Mouse (Mus musculus) frontal cortex, postnatal 14 days (tissue): ENCODE results near the gene Trit1.
A peak's percentile ranks its signal among the peaks of the same experiment; 100 is the strongest.
"Not testable (repeated sequence)": the region's sequence is repeated elsewhere in the genome, so short reads cannot be mapped to it uniquely, and the experiment has no call there.

Source experiments
- DNase-seq, 2 experiments: peaks; one replicate each; pipeline ENCODE4 v3.0.0; 2022; ENCODE audit warnings: low spot score in 2 of 2

Trit1 gene

DNA sequence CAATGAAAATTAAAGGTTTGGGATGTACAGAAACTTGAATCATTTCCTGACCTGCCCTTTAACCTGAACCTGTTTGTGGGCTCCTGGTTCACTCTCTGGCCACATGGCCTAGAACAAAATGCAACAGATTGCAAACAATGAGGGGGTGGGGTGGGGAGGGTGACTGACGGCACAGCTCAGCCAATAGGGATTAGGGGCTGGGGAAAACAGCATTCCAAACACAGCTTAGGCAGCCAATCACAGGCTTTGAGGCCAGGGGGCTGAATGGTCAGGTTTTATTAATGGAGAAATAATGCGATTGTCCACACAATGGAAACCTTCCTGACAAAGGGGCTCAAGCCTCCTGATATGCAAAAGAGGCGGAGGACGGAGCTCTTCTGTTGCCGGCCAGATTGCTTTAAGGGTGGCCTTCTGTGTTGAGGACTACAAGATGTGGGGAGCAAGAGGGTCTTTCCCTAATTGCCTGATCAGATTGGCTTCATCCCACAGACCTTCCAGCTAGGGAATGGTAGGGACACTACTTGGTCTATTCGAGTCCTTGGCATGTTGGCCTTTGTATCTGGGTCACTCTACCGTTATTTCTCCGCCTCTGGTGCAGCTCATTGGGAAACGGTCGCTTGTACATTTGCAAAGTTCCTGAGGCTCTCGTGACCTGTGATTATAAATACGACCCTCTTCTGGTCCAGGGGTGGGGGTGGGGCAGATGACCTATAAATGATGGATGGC lies 17.7 kb upstream of the Trit1 start:
- DNase-seq = no peak

DNA sequence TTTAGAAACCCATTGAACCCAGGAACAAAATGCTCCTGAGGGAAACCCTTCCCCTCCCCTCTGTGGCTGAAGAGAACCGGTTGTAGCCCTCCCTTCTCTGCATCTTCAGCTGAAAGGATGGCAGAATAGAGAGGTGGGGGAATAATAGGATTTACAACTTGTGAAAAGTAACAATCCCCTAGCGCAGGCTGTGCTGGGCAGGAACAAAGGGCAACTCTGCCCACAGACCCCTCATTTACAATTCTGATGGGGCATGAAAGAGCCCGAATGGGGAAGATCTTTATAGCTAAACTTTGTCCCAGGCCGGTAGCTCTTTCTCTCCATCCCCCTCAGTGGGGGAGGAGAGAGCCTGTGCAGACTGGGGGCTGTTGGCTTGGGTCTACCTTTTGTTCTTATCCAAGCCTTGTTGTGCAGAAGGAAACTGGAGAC lies 17.1 kb upstream of the Trit1 start:
- no peak for DNase-seq

GRCm38 (mm10) chr4:123000130-123000529 lies 16.3 kb upstream of the Trit1 start:
- no peak for DNase-seq

DNA sequence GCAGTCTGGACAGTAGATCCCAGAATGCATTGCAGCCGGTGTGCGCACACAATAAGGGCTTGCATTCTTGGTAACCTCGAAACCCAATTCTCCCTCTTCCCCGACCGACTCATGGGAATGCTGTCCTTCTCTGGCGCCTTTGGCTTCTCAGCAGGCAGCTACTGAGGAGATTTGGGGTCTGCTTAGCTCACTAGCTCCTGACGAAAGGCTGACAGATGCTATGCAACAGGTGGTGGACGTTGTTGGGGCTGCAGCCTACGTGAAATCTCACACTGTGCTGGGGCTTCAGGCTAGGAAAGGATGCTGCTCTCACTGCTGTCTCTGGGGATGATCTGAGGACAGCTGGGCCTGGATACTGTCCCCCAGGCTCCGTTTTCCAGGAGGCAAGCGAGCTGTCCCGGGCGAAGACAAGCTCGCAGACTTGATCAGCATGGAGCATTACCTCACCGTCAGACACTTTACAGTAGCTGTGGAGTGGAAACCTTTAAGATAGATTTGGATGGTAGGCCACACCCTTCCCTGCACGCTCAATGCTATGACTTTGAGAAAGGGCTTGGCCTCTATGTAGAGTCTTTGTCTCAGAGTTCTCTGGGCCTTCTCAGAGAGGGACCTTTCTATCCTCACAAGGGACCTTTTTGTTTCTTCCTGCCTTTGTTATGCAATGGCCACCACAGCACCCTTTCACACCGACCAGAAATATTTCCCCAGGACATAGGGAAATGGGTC lies 15.6 kb upstream of the Trit1 start:
- no peak for DNase-seq

- DNase-seq = peak; percentile 70 to 78
Observed at GRCm38 (mm10) chr4:123005054-123005966, 11.1 kb upstream of the Trit1 start.

DNA sequence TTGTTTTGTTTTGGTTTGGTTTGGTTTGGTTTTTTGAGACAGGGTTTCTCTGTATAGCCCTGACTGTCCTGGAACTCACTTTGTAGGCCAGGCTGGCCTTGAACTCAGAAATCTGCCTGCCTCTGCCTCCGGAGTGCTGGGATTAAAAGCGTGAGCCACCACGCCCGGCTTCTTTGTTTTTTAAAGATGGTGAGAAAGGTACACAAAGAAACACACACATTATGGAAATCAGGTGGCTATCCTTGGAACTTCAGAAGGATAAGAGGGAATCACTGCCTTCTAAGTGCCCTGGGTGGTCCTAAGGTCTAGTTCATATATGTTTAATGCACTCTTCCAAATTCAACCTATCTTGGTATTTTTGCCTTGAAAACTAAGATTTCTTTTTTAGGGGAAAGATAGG lies 3.9 kb upstream of the Trit1 start:
- not testable (repeated sequence) for DNase-seq

- DNase-seq = no peak
Observed at GRCm38 (mm10) chr4:123013346-123013945, 3.0 kb upstream of the Trit1 start.

DNA sequence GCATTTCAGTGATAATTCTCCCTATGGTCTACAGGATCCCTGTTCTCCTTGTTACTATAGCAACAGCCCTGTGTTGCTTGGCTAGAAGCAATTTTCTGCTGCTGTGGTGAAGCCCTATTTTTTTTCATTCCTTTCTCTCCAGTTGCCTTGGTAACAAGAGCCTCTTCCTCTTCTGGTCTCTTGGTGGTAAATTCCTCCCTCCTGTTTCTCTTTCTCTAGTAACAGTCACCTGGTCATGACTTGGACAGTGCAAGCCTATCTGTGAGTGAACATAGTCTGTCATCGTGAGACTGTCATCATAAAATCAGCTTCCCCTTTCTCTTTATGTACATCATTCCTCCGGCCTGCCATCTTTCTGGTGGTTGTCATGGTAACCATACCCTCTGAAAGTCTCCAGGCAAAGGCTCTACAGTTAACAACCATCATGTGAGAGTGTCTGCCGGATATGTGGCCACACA lies 2.4 kb upstream of the Trit1 start:
- DNase-seq = peak in 1 of 2 experiments; percentile 45

DNA sequence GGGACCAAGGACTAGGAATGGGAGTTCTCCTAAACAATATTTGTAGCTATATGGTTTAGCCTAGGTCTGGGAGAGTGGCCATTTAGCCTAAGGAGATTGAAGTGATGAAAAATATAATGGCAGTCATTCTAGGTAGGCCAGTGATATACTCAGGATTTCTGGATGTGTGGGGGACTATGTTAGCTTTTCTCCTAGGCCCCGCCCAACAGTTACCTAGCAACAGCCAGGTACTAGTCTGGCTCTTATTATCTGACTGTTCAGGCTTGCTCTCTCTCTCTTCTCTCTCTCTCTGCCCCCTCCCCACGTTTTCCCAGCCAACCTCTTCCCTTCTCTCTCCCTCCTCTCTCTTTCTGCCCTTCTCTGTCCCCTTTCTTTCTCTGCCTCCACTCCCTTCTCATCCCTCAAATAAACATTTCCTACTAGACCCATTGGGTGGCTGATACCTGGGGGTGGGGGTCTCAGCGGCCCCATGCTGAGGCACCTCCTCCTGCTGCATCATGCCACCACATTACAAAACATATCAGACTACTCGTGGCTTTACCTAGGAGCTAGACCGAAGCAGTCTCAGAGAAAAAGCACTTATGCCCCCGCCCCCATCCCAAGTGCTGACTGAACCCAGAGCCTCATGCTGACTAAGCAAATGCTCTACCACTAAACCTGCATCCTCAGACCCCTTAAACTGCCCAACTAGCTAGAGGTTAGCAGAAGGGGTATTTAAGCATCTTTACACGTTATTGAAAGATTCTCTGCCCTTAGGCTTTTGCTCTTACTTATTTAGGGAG lies 1.7 kb upstream of the Trit1 start:
- DNase-seq = no peak

- no peak for DNase-seq
Observed at GRCm38 (mm10) chr4:123021591-123021990, 5.2 kb downstream of the Trit1 start.

GRCm38 (mm10) chr4:123022896-123023295 lies 6.5 kb downstream of the Trit1 start:
- no peak for DNase-seq

DNA sequence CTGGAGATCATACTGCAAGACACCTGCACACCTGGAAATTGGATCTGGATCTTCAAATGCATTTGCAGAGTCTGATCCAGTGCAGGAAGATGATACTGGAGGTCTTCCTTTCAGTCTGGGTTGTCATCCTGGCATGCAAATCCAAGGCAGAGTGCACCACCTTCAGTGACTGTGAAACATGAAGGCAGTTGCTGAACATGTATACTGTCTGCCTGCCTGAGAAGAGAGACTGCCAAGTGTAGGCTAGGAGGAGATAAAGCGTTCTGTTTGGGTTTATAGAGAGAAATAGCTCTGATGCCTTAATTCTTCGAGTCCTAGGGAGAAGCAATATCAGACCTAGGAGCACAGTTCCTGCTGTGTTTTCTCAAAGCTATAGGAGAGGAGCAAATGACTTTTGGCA lies 9.0 kb downstream of the Trit1 start:
- no peak for DNase-seq

DNA sequence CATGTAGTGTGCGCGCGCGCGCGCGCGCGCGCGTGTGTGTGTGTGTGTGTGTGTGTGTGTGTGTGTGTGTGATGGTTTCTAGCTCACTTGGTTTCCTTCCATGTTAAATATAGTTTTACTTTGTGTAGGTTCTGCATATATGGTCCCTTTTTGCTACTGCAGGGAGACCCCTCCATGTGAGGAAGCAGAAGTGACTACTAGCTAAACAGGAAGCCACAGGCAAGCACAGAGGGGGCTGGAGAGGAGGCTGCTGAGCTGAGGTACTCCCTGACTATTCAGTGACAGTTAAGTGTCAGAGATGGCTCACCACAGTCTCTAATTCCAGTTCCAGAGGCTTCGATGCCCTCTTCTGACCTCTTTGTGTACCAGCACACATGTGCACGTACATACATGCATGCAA lies 9.8 kb downstream of the Trit1 start:
- no peak for DNase-seq

DNA sequence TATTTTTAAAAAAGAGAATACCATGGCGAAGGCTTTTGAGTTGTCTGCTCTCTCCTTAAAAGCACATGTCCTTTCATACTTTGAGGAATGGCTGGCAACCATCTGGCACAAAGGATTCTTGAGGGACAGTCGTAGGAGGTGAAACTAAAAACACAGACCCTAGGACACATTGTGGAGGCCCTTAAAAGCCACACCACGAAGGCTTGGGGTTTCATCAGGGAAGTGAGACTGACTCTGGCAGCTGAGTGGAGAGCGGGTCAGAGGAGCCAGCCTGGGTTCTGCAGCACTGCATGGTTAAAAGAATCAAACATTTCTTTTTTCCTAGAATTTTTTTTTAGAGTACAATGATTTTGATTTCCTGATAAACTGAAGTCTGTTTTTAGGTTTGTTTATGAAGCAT lies 10.2 kb downstream of the Trit1 start:
- DNase-seq = no peak

DNA sequence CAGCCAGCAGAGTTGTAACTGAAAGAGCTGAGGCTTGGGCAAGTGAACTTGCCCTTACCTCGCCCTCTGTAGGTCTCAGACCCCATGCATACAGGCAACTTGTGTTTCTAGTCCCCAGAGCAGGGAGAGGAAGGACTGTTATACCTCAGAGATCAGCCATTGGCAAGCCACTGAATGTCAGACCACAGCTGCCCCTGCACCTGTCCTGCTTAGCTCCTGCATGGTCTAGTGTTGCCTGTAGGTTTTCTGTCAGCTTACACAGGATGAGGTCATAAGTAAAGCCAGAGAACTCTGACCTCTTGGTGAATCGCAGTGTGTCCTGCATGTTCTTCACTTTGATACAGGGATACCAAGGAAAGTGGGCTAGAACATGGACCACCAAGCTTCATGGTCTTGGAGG lies 18.4 kb downstream of the Trit1 start:
- DNase-seq = no peak

- no peak for DNase-seq
Observed at GRCm38 (mm10) chr4:123035636-123036035, 19.2 kb downstream of the Trit1 start.

- DNase-seq = no peak
Observed at GRCm38 (mm10) chr4:123036710-123037109, 20.3 kb downstream of the Trit1 start.

GRCm38 (mm10) chr4:123041131-123041530 lies 24.7 kb downstream of the Trit1 start:
- no peak for DNase-seq

- no peak for DNase-seq
Observed at GRCm38 (mm10) chr4:123043858-123044257, 27.5 kb downstream of the Trit1 start.

GRCm38 (mm10) chr4:123044842-123045241 lies 28.4 kb downstream of the Trit1 start:
- no peak for DNase-seq

DNA sequence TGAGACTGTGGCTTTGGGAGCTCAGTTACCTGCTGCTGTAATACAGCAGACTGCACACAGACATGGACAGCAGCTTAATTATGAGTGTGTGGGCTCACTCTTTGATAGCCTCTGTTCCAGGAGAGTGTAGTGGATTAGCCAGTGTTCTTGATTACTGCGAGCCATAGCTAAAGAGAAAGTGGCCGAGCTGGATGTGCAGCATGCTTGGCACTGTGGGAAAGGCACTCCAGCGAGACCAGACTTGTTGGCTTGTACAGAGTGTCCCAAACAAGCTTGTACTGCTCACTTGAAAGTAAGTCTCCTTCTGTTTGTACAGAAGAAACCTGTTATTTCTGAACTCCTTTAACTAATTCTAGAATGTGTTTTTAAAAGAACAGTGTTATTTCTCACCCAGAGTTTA lies 29.9 kb downstream of the Trit1 start:
- no peak for DNase-seq
